Mouse (Mus musculus) bone marrow macrophage, adult 2 months (primary cell): ENCODE results near the gene Lst1.

Experiments
- CTCF ChIP-seq: IDR thresholded peaks from 2 replicates; pipeline ENCODE4 v1.5.1; 2012; ENCODE audit warnings: low read depth, mild to moderate bottlenecking, low read length, moderate library complexity
- POLR2A ChIP-seq: IDR thresholded peaks from 2 replicates; pipeline ENCODE4 v1.6.1; 2012; ENCODE audit warnings: mild to moderate bottlenecking, low read depth, low read length, borderline replicate concordance

- TF ChIP-seq CTCF (no peak), POLR2A (no peak)
Measured at GRCm38 (mm10) chr17:35226561-35227046, 38.4 kb upstream of the Lst1 start.
